Mouse (Mus musculus): Measurements from ENCODE around the gene Gpr37l1.

Gene Gpr37l1

DNA sequence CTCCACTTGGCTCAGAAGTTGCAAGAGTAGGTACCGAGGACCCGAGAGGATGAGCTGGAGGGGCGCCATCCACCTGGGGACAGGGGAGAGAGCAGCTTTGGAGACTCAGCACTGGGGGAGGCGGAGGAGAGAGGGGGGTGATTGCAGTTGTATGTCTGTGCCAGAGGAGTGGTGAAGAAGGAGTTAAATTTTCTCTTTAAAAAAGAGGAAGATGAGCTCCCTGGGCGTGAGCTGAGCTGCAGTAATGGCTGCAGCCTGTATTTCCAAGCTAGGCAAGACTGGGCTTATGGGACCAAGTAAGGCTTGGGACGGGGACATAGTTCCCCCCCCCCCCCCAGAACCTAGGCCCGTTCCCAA, 19.8 kb downstream of the Gpr37l1 start:
- no peak for DNase-seq (ENCODE audit: low spot score)

DNA sequence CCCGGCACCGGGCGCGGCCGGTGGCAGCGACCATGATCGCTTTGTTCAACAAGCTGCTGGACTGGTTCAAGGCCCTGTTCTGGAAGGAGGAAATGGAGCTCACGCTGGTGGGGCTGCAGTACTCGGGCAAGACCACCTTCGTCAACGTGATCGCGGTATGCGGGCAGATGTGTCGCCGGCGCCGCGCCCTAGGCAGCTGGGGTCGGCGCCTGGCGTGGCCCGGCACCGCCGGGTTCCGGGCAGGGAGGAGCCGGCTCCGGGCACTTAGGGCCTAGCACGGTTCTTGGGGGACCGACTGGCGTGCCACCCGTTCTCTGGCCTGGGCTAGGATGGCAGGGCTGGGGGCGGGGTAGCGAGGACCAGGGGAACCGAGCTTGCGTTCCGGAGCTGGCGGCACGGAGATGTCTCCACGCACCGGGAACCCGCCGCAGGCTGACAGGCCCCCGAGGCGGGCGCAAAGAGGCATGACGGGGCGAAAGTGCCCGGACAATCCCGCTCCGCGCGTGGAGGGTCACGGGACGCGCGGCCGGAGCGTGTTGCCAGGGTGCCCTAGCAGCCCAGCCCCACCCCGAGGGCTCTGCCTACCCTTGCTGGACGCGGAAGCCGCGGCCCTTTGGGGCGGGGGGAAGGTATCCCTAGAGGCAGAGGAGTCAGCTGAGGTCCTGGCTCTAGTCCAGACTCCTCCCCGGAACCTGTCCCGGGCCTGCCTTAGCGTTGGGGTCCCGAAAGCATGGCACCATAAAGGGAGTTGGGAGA, 20.4 kb downstream of the Gpr37l1 start:
- DNase-seq (ENCODE audit: low spot score): peak; percentile 91

DNA sequence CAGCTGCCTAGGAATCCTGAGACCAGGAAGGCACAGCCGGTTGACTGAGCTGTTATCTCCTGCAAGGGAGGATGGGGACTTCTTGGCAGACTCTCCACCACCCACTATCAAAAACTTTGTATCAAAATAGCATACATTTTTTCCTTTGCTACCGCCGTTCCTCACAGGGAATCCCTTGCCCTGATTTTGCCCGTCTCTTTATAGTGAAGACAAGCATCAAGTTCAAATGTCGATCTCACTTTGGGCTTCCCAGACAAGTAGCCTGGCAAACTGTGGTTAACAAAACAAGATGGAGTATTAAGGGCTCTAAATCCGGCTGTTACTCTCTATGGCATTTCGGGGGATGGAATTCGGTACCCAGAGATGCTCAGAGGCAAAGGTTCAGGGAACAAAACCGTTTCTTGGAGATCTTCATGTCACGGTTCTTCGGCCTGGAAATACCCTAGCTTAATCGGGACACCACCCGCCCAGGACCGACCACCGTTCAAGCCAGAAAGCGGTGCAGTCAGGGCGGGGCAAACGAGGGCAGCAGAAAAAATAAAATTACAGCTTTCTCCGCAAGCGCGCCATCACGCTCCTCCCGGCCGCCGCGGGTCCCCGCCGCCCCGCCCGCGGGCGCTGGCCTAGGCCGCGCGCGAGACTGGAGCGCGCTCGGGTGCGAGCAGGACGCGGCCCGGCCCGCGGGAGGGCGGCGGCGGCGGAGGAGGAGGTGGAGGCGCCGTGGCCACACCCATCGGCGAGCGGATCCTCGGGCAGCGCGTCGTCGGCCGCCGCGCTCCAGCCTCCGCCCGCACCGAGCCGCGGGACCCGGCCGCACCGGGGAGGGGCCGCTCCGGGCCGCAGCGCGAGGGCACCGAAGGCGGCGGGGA, 21.2 kb downstream of the Gpr37l1 start, which contains the start of gene Arl8a:
TSS of gene Arl8a (plus strand) at position 748 of the 869 bp plus-strand sequence.
- peak; percentile 88 for DNase-seq (ENCODE audit: low spot score)

DNA sequence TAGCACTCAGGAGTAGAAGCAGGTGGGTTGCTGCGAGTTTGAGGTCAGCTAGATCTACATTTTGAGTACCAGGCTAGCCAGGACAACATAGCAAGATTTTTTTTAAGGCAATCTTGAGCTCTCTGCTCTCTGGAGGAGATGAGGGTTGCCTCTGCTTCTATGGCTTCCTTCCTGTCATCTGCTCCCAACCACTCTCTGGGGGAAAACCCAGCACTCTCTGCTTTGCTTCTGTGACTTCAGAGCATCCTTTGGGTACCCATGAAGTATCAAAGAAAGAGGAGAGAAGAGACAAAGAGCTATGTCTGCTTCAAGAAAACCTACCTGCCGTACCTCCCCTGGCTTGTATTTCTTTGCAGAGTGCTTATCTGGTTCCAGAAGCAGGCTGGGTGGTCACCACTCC, 23.5 kb downstream of the Gpr37l1 start:
- DNase-seq (ENCODE audit: low spot score): no peak

DNA sequence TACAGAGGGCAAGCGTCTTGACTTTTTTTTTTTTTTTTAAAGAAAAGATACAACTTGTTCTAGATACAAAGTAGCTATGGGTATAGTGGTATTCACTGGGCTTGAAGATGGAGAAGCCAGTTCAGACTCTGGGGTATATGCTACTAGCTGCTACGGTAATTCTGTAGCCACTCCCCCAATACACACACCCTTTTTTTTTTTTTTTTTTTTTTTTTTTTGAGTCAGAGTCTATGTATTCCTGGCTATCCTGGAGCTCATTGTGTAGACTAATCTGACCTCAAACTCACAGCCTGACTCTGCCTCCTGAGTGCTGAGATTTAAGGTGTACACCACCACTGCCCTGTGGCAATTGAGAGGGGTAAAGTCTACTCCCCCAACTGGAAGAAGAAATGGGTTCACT, 25.0 kb downstream of the Gpr37l1 start:
- DNase-seq (ENCODE audit: low spot score): no peak

DNA sequence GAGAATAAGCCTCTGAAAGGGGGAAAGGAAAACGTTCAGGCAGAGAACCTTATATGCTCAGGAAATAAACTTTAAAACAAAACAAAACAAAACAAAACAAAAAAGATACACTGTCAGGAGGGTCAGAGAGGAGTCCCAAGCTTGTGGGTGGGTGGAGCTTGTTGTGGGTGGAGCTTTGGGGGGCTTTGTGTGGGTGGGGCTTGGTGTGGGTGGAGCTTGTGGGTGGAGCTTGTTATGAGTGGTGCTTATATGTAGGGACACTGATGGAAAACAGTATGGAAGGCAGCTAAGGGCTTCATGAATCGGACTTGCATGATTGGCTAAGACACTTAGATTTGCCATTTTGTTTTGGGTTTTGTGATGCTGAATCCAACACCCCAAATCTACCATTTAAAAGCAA, 27.6 kb downstream of the Gpr37l1 start:
- DNase-seq (ENCODE audit: low spot score): no peak

DNA sequence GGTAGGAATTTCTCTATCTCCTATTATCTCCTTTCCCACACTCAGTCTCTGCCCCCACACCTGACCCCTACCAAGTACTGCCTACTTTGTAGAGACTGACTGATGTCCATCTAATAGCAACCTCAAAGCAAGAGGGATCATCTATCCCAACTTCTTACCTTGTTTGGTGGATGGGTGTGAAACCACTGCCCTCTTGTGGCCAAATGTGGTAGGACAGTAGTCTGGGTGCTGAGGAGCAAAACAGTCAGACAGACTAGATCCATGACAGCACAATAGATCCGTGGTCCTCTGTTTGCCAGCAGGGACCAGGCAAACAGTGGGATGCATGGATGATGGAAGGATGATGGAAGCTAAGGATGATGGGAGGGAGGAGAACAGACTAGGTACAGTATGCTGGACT, 31.0 kb downstream of the Gpr37l1 start:
- DNase-seq (ENCODE audit: low spot score): peak; percentile 62

DNA sequence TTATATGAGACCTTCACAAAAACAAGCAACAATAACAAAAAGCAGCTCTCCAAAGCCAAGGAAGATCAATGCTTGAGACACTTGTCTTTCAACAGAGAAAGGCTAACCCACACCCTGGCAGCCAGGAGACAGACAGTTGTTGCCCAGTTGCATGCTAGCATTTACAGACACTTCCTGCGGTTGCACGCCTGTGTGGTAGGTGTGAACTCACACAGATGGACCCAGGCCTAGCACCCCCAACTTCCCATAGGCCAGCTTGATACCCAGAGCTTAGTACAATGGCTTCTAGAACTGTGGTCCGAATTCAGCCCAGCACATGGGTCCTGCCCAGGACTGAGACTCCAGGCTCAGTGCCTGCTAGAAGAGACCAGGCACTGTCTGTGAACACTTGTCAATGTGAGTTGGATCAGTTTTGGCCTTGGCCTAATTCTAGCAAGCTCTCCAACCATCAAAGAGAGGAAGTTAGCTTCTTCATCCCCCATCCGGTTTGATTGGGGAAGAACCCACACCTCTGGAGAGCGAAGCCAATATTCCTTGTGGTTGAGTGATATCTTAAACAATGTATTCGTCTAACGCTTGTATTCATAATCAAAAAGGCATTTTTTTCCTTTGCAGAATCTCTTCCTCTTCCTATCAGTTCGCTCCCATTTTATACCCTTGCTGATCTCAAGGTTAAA, 32.2 kb downstream of the Gpr37l1 start:
- DNase-seq (ENCODE audit: low spot score): no peak

DNA sequence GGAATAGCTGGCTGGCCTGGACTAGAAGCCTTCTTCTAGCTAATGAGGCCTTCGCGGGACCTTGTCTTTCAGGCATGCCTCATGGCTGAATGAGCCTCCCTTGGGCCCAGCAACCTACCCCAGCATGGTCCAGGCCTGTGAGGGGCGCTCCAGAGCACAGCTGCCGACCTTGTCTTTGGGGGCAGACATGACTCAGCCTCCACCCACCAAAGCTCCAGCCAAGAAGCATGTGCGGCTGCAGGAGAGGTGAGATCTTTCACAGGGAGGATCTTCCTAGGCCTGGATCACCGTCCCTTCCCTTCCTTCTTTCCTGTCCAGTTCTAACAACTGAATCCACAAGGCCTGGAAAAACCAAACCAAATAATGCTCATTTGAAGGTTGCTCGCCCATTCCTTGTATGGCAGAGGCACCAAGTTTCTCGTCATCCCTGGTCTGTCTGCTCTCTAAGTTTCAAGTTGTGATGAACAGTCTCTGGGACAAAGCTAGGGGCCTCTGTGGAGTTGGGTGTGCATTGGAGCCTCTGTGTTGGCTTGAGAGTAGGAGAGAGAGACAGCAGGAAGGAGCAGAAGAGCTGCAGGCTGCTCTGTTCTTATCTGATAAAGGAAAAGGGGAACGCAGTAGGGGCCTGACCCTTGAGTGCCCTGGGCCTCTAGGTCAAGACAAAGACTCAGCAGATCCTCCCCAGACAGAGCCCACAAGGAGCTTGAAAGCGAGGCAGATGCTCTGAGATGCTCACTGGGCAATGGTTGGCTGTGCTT, 33.6 kb downstream of the Gpr37l1 start:
- DNase-seq (ENCODE audit: low spot score): no peak

DNA sequence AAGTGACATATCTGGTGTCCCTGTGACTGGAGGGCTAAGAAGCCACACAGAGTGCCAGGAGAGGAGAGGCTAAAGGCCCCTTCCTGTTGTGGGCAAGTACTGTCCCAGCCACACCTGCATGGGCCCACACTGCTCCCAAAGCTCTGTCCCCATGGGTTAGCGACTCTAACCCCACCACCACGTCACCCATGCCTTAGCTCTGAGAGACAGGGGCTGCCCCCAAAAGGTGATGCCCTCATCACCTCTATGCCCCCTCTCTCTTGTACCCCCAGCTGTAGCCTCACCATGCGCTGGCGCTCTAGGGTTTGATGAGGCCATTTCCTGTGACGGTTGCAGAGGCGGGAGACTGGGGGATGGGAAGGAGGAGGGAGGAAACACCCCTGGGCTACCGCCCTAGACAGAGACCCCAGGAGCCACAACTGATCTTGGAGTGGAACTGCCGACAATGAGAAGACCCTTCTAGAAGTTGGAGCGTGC, 34.5 kb downstream of the Gpr37l1 start:
- no peak for DNase-seq (ENCODE audit: low spot score)

DNA sequence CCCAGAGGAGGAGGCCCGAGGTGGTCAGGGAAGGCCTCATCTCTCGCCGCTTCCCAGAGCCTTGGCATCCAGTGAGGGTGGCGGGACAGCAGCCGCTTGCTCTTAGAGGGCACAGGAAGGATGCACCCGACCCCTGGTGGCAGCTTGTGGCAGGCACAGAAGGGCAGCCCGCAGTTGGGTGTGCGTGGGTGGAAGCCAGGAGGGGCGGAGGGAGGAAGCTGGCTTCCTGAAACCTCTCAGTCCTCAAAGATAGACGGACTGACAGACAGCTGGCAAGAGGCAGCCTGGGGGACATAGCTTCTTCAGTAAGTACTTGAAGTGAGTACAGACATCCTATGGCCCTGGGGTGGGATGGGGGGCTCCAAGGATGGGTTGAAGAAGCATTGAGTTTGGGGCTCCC, 35.0 kb downstream of the Gpr37l1 start, which contains the start of gene Ptpn7:
TSS of gene Ptpn7 (plus strand) at position 228 of the 400 bp plus-strand sequence.
- DNase-seq (ENCODE audit: low spot score): peak; percentile 83

DNA sequence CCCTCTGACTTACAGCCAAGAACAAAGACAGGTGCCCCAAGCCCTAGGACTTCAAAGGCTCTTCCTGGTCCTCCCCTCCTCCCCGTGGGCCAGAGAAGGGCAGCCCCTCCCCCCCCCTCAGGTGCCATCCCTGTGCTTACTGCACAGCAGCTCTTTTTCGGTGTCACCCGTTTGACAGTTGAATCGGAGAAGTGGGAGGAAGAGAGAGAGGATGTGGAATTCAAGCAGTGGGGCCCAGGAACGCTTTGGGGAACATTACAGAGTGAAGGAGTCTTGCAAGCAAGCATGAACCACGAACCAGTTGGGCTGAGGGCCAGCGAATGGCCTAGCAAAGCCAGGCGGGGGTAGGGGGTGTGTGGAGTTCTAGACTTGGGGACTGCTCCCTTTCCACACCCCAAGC, 35.9 kb downstream of the Gpr37l1 start:
- DNase-seq (ENCODE audit: low spot score): no peak

DNA sequence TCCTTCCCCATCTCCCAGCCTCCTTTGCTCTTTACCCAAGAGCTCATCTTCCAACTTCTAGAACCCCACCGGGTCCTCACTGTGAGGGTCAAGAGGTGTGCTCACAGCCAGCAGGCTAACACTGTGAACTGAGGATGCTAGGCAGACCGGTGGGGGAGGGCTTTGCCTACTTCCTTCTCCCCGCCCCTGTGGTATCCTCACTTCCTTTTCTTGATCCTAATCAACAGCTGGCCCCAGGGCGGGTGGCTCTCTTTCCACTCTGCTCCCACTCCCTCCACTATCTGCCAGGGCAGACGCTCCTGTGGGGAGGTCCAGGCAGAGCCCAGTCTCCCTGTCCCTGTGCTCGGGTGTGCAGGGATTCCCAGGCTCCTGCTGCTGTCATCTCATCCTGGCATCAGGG, 36.4 kb downstream of the Gpr37l1 start:
- peak; percentile 68 for DNase-seq (ENCODE audit: low spot score)

DNA sequence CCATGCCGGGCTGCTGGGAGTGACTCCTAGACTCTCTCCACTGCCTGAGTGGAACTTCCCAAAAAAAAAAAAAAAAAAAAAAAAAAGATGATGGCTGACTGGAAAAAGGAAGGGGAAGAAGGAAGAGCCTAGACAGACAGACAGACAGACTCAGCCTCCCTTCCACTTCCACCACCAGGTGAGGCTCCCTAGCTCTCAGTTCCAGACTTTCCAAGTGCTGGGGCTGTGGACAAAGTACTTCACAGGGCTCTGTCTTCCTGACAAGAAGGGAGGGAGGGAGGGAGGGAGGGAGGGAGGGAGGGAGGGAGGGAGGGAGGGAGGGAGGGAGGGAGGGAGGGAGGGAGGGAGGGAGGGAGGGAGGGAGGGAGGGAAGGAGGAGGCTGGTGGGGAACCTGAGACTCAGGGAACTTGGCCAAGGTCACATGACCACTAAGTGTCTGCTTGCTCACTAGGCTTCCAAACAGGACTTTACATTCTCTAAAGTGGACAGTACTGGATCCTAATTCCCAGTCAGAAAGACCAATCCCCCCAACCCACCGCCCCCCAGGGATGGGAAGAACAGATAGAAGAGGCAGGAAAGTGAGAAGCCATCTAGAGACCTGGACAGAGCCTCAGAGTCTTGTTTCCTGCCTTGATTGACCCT, 37.0 kb downstream of the Gpr37l1 start:
- no peak for DNase-seq (ENCODE audit: low spot score)

DNA sequence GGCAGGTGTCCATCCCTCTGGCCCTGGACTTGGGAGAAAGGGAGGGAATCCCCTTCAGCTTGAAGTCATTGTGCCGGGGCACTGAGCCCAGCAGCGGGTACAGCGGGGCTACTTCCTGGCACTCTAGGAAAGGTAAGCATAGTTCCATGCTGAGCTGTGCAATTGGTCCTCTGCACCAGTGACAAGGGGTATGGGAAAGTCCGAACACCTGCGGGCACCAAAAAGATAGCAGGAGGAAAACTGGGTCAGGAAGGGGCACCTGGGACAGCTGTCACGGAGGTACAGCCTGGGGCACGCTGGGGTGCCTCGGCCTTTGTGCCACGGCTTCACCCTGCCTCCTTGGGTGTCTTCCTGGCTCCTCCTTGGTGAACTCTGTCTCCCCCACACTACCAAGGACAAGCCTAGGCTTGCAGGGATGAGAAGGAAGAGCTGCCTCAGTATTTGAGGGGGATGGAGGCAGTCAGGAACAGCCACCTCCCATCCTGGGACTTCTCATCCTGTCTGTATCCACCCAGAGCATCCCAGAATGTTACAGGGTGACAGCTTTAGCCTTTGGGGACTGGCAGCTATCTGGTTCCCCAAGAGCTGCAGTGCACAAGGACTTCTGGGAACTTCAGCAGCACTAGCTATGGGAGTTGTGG, 37.8 kb downstream of the Gpr37l1 start:
- no peak for DNase-seq (ENCODE audit: low spot score)

DNA sequence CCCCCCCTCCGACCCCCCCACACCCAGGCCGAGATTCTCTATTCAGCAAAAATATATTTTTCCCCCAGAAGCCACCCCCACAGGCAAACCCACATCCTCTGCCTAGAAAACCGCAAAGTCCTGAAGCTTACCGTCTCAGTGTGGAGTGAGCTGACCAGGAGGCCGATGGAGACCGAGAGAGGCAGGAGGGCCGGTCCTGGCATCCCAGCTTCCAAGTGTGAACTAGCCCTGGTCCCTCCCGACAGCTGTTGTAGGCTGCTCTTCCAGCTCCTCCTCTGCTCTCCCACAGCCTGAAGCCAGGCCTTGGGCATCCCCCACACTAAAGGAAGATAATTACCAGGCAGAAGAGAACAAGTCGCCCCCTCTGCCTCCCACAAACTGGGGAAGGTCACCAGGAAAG, 38.5 kb downstream of the Gpr37l1 start:
- DNase-seq (ENCODE audit: low spot score): no peak

DNA sequence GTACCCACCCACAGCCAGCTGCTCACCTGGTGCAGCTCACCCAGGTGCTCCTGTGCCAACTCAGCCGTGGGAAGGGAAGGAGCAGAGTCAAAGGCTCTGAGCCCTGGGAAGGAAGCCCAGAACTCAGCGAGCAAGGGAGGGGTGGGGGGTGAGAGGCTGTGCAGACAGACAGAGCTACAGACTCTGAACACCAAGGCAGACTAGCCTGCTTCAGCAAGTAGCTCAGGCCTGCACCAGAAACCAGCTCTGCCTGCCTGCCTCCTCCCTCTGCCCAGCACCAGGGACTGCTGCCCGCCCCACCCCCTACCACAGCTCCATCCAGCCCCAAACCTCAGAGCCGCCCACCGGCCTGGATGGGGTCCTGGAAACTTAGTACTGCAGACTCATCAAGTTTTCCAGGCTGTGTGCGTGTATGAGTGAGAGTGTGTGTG, 39.5 kb downstream of the Gpr37l1 start:
- DNase-seq (ENCODE audit: low spot score): no peak

DNA sequence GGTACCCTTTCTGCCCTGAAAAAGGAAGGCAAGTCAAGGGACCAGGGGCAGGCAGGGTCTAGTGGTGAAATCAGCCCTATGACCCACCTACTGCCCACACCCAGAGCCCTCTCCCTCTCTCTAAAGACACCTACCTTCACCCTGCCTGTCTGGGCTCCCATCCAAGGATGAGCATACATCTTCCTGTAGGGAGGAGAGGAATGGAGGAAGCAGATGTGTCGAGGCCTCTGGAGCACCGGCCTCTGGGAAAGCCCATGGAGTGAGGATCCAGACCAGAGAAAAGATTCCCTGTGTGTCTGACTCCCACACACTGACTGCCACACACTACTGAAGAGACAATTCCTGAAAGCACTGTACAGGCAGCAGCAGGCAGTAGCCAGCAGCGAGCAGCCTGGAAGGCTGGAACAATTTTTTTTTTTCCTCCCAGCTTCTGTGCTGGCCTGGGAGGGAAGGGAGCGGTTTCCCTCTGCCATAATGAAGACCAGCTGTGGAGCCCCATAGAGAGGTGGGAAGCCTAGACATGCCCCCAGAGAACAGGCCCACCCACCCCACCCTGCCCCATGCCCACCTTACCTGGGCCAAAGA, 40.9 kb downstream of the Gpr37l1 start:
- no peak for DNase-seq (ENCODE audit: low spot score)

DNA sequence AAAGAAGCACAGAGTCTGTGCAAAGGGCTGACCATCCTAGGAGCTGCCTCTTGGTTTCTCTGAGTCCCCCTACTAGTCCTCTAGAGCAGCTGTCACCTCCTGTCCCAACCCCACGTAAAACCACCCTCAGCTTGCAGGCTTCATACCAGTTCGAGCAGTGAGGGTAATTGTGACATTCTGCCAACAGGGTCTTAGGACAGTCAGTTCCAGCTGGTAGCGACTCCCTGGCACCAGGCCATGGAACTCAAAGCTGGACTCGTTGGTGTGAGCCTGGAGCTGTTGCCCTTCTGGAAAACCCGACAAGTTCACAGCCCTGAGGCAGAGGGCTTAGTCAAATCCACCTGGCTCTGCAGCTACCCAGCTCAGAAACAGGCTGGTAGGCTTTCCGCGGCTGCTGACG, 41.5 kb downstream of the Gpr37l1 start:
- no peak for DNase-seq (ENCODE audit: low spot score)

DNA sequence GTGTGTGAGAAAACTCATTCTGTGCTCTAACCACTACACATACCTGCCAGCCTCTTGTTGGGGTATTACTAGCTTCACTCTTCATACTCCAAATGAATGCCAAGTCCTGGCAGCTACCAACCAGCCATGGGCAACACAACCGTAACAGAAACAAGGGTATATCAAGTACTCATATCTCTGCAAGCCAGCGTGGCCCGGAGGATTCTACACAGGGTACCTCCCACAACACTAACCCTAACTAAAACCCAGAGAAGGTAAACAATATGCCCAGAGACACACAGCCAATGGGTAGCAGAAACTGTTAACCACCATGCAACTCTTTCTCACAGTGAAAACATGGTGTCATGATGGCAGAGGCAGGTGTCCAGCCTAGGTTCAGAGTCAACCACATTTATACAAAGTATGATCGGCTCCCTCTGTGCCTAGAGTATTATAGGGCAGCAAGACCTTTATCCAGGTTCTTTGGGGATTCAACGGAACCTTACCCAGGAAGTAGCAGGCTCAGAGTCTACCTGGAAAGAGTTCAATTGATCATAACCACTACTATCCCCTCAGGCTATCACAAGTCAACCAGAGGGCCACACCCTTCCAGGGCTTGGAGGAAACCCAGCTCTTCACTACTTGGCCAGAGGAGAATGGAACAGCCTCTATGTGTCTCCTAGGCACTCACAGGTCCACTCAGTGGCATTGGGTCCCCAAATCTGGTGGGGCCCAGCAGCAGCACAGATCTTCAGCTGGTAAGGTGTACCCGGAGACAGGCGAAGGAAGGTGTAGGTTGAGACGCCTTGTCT, 42.7 kb downstream of the Gpr37l1 start:
- no peak for DNase-seq (ENCODE audit: low spot score)
